Mouse (Mus musculus): ENCODE measurements at regions not wholly inside any gene's neighbourhood (a gene's known extent, or its start where the extent isn't known, plus 50 kb on each side); places are given as distances from the start of the nearest gene placed in this dataset.
"Not testable (repeated sequence)": the region's sequence is repeated elsewhere in the genome, so short reads cannot be mapped to it uniquely, and the experiment has no call there.

DNA sequence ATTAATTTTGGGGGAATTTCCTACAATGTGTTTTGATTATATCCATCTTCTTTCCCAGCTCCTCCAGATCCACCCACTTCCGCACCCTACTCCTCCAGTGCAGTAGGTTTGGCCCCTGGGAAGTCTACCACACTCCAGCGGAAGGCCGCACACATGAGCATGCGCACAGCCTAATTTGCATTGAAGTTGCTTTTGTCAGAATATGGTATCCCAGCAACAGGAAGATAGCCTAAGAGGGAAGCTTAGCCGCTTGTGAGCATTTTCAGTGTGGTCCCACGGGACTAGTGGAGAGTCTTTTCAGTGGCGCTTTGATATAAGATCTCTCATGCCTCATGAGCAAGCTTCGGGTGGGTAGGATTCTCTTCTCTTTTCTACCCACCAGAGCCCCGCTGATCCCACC, 455.6 kb downstream of the Cbln4 start:
- DNase-seq, result no peak

DNA sequence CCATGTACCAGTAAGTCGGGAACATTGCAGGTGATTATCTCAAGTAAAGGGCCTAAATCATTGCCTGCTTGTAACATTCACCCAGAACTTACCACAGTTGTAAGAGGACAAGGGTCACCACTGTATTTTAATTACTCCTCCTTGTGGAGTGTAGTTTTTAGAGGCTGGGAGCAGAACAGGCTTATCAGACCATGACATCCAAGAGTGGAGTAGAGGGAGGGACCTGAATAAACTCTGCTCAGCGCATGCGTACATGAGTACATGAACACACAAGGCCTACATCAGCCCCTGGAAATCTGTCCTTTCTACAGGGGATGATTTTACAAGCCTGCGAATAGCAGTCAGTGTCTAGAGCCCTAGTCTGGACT, 456.4 kb downstream of the Cbln4 start:
- no peak for DNase-seq

DNA sequence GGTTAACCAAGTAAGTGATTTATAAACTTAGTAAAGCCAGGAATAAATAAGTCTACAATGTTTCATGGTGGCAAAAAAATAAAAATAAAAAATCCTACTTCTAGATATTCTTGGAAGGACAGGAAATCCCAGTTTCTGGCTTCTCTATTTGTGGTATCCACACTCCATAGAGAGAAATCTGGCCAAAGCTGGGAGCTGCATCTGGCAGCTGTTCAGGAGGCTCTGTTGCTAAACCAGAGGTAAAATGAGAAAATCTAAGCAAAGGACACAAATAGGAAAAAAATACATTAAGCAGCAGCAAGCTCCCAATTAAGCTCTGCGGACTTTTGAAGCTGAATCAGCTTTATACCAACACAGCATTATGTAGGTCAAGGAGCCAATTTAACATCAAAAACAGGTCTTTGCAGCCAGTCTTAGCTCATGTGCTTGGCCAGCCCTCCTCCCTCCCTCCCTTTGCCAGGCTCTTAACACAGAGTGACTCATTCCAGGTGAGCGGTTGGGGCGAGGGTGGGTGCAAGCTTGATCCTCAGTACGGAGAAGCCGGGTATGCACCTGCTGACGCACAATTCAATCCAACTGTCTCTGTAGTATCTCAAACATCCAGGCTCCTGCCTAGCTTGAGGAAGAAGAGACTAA, 456.9 kb downstream of the Cbln4 start:
- peak; percentile 10 for DNase-seq

DNA sequence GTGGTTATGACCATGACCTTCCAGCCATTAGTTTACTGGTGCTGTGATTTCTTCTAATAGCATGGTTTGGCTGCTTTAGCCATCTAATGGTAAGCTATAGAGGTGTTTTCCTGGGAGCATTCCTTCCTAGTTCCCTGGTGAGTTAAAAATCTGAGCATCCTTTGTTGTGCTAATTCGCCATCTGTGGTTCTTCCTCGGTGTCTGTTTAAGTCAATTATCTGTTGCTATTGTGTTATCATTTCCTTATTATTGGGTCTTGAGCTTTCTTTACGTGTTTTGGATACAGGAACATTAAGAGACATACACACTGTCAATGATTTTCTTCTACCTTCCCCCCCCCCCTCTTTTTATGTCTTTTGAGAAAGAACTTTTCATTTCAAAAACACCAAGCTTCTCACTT, 468.9 kb downstream of the Cbln4 start:
- DNase-seq, result no peak

DNA sequence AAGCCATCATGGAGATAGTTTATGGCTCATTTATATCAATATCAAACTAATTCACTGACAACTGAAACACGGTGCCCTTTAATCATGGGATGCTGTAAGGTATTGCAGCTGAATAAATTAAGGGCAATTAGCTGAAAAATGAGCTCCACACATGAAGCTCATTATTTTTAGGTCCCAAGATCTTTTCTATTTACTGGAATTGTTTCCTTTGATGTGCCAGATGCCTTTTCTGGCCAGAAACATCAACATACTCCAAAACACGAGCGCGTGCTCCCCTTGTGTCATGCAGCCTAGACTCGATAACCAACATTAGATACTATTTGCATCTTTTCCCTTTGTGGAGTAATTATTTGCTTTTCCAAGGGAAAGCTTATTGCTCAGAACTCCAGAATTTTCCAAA, 480.6 kb downstream of the Cbln4 start:
- DNase-seq, result no peak

DNA sequence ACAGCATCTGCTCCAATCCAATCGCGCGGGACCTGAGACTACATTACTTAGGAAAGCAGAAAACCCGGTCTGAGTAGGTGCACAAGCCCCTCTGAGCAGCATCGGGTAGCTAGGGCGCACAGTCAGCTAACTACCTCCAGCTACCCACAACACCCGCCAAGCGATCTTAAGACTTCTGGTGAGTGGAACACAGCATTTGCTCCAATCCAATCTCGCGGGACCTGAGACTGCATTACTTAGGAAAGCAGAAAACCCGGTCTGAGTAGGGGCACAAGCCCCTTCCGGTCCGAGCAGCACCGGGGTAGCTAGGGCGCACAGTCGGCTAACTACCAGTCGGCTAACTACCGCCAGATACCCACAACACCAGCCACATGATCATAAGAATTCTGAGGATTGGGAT, 500.5 kb downstream of the Cbln4 start:
- DNase-seq, result not testable (repeated sequence)

GRCm38 (mm10) chr2:171514876-171515275, 528.4 kb downstream of the Cbln4 start:
- DNase-seq, result no peak

DNA sequence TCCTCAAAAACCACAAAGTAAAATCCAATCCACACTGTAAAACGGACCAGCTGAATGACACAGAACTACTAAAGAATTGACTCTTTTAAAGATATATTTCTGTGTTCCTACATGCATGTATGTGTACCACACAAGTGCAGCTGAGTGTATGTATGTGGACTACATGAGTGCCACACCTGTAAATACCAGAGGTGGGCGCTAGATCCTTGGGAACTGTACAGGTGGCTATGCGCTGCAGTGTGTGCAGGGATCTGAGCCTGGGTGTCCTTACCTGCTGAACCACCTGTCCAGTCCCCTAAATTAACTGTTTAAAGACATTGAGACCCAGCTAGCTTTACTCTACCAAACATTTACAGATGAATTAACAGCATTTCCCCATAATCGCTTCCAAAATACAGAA, 546.6 kb downstream of the Cbln4 start:
- no peak for DNase-seq

DNA sequence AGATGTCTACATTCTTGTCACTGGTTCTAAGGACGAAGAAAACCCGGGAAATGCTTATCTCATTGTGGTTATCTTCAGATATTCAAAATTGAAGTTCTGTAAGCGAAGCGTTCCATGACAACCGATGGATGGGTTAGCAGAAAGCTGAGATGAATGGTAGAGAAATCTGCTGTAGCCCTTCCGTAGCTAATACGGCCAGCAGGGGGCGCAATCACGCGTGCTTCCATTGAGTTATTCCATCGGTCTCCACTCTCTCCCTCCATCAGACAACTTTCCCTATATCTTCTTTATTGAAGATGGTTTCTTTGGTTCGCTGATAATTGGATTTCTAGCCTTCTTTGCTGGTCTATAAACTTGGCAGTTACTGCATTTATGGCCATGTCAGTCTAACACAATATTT, 549.5 kb downstream of the Cbln4 start:
- peak; percentile 6 for DNase-seq

- DNase-seq, result no peak
These were observed 556.0 kb downstream of the Cbln4 start for GRCm38 (mm10) chr2:171487284-171487683.

DNA sequence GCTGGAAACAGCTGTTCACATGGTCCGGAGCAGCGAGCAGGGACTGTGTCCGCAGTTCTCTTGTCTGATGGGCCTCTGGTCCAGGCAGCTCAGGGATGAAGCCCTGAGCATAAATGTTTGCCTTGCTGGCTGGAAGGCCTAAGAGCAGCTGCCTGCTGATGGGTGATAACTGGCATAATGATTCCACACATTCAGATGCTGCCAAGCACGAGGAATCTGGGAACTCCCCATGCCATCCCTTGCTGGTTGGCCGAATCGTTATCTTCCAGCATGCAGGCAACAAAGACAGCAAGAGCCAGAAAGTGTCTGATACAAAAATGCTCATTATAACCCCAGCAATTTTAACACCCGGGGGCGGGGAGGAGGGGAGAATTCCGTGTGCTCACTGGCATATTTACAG, 590.0 kb downstream of the Cbln4 start:
- no peak for DNase-seq

DNA sequence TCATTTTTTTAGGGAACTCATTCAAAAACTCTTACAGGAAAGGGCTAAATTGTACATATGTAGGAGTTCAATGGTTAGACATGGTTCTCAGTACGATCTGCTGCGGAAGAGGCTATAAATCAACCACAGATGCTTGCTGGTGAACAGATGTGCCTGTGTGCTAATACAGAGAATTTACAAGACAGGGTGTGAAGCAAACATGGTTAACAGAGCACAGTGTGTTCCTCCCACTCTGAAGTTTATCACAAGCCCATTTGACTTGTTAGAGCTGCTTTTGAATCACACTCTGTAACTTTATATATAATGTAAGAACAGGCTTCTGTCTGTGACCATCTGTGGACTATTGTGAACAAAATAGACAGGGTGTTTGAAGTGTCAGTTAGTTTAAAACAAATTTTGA, 637.2 kb downstream of the Cbln4 start:
- DNase-seq, result no peak

GRCm38 (mm10) chr2:171388936-171389335, 654.3 kb downstream of the Cbln4 start:
- DNase-seq, result no peak

GRCm38 (mm10) chr2:171373457-171373856, 641.9 kb downstream of the Dok5 start:
- DNase-seq, result no peak

GRCm38 (mm10) chr2:171373016-171373415, 641.4 kb downstream of the Dok5 start:
- no peak for DNase-seq

GRCm38 (mm10) chr2:171371751-171372150, 640.1 kb downstream of the Dok5 start:
- DNase-seq, result no peak

- DNase-seq, result no peak
These were observed 633.9 kb downstream of the Dok5 start for GRCm38 (mm10) chr2:171365553-171365952.

GRCm38 (mm10) chr2:171364621-171365020, 633.0 kb downstream of the Dok5 start:
- DNase-seq, result no peak

GRCm38 (mm10) chr2:171363381-171363780, 631.8 kb downstream of the Dok5 start:
- DNase-seq, result no peak

GRCm38 (mm10) chr2:171358071-171358760, 626.6 kb downstream of the Dok5 start:
- no peak for DNase-seq

GRCm38 (mm10) chr2:171348156-171348555, 616.5 kb downstream of the Dok5 start:
- no peak for DNase-seq

GRCm38 (mm10) chr2:171333816-171334757, 602.5 kb downstream of the Dok5 start:
- no peak for DNase-seq

DNA sequence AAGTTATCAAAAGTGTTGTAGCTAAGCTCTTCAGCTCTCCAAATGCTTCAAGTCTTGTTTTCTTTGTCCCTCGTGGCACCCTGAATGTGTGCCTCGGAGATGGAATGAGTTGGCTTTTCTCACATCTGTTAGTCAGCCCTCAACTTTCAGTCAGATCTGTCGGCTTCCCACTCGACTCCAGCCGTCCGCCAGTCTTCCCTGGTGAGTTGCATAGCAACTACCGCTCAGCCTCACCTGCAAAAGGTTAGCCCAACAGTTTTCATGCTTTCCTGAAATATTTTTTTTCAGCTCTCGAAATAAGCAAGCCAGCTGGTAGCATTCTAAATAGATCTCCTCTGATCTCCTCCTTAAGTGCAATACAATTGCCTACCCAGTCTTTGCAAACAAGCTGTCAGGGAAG, 601.2 kb downstream of the Dok5 start:
- no peak for DNase-seq
